Mouse (Mus musculus): ENCODE data around the gene Limk1. TPM values are rescaled to one million over a fixed set of nuclear protein-coding genes. Genes with fewer than 3 reads are reported as not detected.

Limk1 gene
- total RNA-seq, 2 experiments from 2014 or later: 19.5 to 22.6 TPM

- no peak for DNase-seq
Measured at GRCm38 (mm10) chr5:134632841-134633240, 55.6 kb downstream of the Limk1 start.

DNA sequence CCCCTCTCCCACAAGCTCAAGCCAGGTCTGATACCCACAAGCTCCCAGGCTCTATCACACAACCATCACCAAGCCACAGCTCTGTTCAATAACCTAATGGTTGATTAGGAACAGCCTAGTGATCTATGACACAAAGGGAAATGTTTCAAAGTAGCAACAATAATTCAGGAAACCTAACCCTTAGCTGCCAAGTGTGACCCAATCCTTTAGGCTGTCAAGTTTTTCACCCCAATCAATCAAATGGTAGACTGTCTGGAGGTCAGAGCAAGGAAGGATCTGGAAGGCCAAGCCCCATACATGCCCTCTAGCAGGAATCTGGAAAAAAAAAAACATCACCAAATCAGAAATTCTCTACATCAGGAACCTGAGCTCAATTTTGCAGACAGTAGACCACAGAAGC, 57.6 kb downstream of the Limk1 start:
- no peak for DNase-seq

GRCm38 (mm10) chr5:134629508-134629907, 58.9 kb downstream of the Limk1 start:
- no peak for DNase-seq

DNA sequence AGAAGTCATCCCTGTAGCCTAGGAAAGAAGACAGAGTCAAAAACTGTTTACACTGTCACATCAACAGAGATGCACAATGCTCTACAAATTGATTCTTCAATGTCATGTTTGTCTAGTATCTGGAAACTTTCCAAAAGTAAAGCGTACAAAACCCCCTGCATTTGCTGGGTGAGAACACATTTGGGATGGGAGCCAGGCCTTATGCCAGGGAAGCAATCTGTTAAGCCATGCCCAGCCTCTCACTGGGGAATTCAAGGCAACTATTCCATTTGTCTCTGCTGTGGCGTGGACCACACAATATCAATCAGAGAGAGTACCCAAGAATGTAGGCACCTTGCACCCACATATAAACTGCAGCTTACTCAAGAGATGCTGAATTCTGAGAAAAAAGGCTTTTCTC, 66.3 kb downstream of the Limk1 start:
- DNase-seq: no peak

- DNase-seq: no peak
Measured at GRCm38 (mm10) chr5:134621099-134621640, 67.2 kb downstream of the Limk1 start.

DNA sequence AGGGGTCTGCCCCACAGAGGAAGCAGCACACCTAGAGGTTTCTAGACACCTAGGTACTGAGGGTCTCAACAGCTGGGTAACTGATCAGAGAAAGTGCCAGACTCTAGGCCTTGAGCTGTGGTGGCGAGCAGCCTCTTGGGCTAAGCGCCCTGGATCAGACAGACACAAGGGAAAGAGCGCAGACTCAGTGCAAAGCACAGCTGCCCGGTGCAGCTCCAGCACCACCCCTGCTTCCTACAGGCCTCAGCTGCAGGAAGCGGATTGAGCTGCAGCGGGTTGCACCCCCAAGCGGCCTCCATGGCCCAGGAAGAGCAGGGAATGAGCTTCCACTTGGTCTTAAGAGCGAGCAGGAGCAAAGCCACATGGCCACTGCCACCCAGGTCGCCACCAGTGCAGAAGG, 67.9 kb downstream of the Limk1 start:
- no peak for DNase-seq

GRCm38 (mm10) chr5:134617071-134617470, 71.3 kb downstream of the Limk1 start:
- DNase-seq: peak; percentile 79 to 85

DNA sequence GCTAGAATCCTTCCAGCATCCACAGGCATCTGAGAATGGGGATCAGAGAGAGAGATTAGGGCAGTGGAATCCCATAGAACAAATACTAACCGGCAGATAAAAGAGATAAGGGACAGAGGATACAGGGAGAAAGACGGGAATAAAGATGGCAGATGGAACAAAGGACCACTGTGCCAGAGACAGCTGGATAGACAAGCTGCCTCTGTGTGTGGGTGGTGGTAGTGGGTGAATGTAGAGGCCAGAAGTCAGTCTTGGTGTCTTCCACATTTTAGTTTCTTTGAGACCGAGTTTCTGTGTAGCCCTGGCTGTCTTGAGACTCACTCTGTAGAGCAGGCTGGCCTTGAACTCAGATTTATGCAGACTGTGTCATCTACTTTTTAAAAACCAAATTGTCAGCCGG, 72.6 kb downstream of the Limk1 start:
- DNase-seq: no peak

- no peak for DNase-seq
Measured at GRCm38 (mm10) chr5:134615380-134615779, 73.0 kb downstream of the Limk1 start.

- DNase-seq: no peak
Measured at GRCm38 (mm10) chr5:134614802-134615201, 73.6 kb downstream of the Limk1 start, which contains the start of gene Lat2. Gene Lat2 (minus strand): TSS chr5:134615025.

DNA sequence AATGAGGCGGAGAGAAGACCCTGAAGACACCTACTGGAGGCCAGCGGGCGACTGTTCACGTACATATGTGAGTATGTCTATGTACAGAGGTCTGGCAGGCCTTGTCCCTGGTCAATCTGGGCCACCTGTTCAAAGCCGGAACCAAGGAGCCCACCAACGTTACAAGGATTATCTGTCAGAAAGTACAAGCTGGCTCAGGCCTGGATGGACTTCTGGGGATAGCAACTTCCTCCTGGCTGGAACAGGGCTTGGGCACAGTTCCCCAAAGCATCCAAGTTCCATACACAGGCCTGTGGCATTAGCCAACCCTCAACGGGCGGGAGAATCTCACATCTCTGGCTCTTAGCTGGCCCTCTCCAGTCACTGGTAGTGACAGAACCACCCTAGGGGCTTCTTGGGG, 74.1 kb downstream of the Limk1 start:
- DNase-seq: no peak

DNA sequence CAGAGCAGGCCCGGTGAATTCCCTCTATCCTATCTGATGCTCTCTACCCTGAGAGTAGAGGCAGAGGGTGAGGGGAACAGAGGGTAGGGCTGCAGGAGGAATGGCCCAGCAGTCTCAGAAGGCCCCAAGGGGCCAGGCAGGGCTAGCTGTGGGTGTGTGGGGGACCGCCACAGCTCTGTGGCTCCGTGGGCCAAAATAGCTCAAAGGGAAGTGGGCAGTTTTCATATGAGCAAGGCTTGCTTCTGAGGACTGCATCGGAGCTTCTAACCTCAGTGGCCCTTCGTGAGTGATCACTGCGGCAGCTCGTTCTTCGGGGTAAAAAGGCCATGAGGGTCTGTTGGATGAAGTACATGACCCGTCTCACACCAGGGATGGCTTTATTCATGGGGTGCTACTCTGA, 74.7 kb downstream of the Limk1 start:
- no peak for DNase-seq

DNA sequence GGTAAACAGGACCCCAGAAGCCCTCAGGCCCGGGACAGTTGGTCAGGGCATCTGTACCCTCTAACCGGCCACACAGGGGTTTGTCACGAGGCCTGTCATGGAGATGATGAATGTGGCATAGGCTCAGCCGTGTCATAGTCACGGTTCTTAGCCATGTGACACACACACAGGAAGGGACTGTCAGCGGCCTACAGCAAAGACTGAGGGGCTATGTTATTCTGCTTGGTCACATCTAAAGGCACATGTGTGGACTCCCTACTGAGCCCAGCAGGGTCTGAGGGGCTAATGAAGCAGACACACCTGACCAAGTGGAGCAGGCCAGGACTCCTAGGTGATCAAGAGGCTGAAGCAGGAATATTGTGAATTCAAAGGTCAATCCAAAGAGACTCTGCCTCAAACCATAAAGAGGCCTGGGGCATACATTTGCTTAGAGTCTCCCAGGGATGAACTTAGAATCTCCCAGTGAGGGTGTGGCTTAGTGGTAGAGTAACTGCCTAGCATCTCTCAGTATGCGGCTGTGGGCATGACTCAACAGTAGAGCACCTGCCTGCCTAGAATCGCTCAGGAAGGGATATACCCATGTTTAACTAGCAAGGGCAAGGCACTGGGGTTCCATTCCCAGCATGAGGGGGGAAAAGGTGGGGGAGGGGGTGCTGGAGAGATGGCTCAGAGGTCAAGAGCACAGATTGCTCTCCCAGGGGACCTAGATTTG, 76.4 kb downstream of the Limk1 start:
- no peak for DNase-seq

GRCm38 (mm10) chr5:134609916-134610643, 78.3 kb downstream of the Limk1 start:
- no peak for DNase-seq

- no peak for DNase-seq
Measured at GRCm38 (mm10) chr5:134607121-134607520, 81.3 kb downstream of the Limk1 start.

- DNase-seq: no peak
Measured at GRCm38 (mm10) chr5:134606314-134606713, 82.1 kb downstream of the Limk1 start.

Other genes starting within 250 kb of the Limk1 start
- gene Gtf2ird1, start 231.9 kb downstream of the Limk1 start, total RNA-seq (2021): 10 to 100 TPM; 44.4 to 59.1 TPM
- gene Clip2, start 136.2 kb downstream of the Limk1 start, total RNA-seq (2021): 10 to 100 TPM; 15.1 to 21.0 TPM
- gene Syna, start 128.4 kb downstream of the Limk1 start, total RNA-seq (2021): not detected
- gene Rfc2, start 107.2 kb downstream of the Limk1 start, total RNA-seq (2021): 10 to 100 TPM; 48.2 to 49.4 TPM
- gene Lat2, start 73.6 kb downstream of the Limk1 start, total RNA-seq (2021): 1 to 10 TPM; 3.3 to 4.4 TPM
- gene Eif4h, start 49.1 kb downstream of the Limk1 start, total RNA-seq (2021): 100 to 1,000 TPM; 288 to 289 TPM
- gene Eln, start 58.7 kb upstream of the Limk1 start, total RNA-seq (2021): 10 to 100 TPM; 20.4 to 51.7 TPM
- not detected for gene Tmem270, start 218.1 kb upstream of the Limk1 start, total RNA-seq (2021)
- gene Cldn13, start 226.9 kb upstream of the Limk1 start, total RNA-seq (2021): not detected
- gene Mettl27, start 243.8 kb upstream of the Limk1 start, total RNA-seq (2021): 10 to 100 TPM; 18.5 to 29.9 TPM

Measured in adrenal gland, postnatal 36 days (tissue).